Mouse (Mus musculus) lung, adult 18-20 months (tissue): Measurements from ENCODE around the gene Ptprn2.
A peak's percentile ranks its signal among the peaks of the same experiment; 100 is the strongest.

Experiments used
- DNase-seq, 2 experiments: peaks; one replicate each; pipeline ENCODE4 v3.0.0; 2022; ENCODE audit warnings: mixed read lengths in 2 of 2

Ptprn2 gene

DNA sequence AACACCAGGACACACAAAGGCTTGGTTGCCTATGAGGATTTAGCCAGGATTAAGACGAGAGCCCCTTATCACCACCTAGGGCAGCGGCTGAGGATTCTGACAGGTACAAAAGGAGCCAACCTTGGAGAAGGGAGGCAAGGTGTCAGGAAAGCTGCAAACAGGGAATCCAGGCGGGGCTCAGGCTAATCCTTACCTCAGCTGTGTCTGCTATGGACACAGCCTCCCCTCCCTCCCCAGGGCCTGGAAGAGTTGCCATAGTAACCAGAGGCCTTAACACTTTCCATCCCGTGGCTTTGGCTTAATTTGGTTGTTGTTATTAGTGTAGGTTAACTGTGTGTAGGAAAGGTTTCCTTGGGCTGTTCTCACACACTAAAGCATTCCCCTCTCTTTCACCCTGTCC lies 787.6 kb downstream of the Ptprn2 start:
- DNase-seq = no peak

- DNase-seq = no peak
Measured at GRCm38 (mm10) chr12:117274576-117274975, 789.1 kb downstream of the Ptprn2 start.

DNA sequence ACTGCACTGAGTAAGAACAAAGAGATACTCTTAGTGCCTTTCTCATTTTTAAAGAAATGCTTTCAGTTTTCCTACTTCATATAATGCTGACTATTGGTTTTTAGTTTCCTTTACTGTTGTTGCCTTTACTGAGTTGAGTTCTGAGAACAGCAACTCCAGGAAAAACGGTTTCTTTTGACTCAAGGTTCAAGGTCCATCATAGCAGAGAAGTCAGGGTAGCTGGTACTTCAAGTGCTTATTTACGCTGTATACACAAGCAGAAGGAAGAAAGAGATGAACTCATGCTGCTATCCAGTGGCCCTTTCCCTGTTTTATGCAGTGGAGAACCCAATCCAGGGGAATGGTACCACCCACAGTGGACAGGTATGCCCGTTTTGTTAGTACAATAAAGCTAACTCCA lies 795.3 kb downstream of the Ptprn2 start:
- no peak for DNase-seq

GRCm38 (mm10) chr12:117282659-117283058 lies 797.1 kb downstream of the Ptprn2 start:
- DNase-seq = no peak

GRCm38 (mm10) chr12:117287456-117287855 lies 801.9 kb downstream of the Ptprn2 start:
- no peak for DNase-seq

DNA sequence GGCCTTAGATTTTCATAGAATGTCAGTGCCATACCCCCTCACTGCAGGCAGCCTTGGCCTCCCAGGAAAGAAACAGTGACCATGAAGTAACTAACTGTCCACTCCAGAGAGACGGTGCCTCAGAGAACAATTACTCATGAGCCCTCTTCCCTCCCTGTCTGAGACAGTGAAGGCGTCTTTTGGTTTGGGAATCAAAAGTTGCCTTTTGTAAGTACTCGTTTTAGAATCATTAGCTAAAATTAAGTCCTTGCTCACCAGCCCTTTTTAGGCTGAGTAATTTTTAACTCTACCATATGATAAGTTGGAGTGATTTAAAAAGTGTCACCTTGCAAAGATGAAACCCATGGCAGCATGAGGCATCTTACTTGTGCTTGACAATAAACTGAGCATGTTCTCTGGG lies 806.4 kb downstream of the Ptprn2 start:
- no peak for DNase-seq

DNA sequence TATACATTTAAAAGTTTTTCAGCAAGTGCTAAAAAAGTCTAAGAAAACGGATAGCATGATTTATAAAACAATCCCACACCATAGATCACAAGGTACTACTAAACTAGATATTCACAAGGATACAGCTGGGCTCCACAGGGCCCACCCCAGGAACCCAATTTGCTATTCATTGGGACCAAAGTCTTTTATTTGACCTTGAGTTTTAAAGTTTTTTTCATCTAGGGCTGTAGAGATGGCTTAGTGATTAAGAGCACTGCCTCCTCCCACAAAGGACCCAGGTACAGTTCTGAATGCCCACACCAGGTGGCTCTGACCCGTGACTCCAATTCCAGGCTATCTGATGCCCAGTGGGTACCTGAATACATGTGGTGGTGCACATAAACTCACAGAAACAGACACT lies 811.3 kb downstream of the Ptprn2 start:
- no peak for DNase-seq

GRCm38 (mm10) chr12:117299084-117299483 lies 813.6 kb downstream of the Ptprn2 start:
- DNase-seq = no peak

GRCm38 (mm10) chr12:117304751-117305624 lies 819.5 kb downstream of the Ptprn2 start:
- no peak for DNase-seq

DNA sequence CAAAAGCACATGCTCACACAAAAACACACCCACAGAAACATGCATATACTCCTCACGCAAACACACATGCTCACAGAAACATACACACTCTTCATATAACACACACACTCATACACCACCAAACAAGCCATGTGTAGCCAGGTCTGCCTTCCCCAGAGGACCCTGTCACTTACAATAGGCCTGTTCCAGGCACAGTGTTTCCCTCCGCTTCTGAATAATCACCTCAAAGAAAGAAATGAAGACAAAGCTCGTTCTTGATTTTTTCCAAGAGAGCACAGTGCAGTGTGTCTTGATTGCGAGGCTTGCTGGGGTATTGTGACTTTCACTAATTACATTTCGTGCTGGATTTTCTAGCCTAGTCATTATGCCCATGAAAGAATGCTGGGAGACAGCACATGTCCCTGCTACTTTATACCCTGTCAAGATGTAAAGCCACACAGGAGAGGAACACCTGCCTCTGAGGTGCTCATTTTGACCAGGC lies 820.1 kb downstream of the Ptprn2 start:
- DNase-seq = no peak

DNA sequence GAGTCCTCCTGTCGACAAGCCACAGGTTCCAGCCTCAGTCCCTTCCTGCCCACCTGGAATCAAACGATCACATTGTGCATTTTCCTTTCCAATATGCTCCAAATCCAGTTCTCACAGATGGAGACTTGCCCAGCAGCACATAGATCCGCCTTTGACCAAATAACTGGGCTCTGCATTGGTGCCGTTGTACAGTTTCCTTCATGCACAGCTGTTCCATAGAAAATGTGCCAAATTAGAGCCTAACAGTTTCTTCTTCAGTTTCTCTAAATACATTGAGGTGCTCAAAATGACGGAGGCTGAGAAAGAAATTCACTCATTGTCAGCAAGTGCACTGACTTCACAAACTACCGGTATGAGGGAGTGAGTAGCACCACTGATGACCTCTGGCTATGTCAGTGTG lies 826.6 kb downstream of the Ptprn2 start:
- DNase-seq = no peak

- DNase-seq = no peak
Measured at GRCm38 (mm10) chr12:117314987-117315386, 829.5 kb downstream of the Ptprn2 start.

- DNase-seq = no peak
Measured at GRCm38 (mm10) chr12:117315661-117316060, 830.1 kb downstream of the Ptprn2 start.

DNA sequence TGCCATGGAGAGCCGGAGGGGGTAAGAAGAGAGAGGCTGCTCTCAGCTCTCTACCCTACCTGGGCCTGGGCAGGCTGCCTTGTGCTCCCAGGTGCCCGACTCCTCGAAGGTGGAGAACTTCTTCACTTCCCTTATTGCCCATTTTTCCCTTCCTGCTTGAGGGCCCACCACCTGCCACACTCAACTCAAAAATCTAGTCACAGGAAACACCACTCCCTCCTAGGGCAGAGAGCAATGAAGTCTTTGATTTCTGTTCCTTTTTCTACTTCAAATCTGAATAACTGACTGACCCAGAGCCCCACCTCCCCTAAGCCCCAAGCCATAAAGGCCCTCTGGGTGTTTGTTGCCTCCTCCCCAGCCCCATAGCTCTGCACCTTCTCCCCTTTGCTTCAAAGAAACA lies 832.7 kb downstream of the Ptprn2 start:
- DNase-seq = peak in 1 of 2 experiments; percentile 3

- DNase-seq = no peak
Measured at GRCm38 (mm10) chr12:117323017-117323416, 837.5 kb downstream of the Ptprn2 start.
